Mouse (Mus musculus) intestine, embryonic 15.5 days (tissue): ENCODE results near the gene Srgn. TPM values are rescaled to one million over a fixed set of nuclear protein-coding genes. Genes with fewer than 3 reads are reported as not detected.
"Not testable (repeated sequence)": the region's sequence is repeated elsewhere in the genome, so short reads cannot be mapped to it uniquely, and the experiment has no call there.

Experiments
- ATAC-seq: fragments of 200-750 bp; cut with Nextera tagmentation; 2 replicates; pipeline ENCODE4 v1.8.0; 2017; ENCODE audit warnings: moderate TSS enrichment, moderate library complexity
- H3K27ac ChIP-seq: fragments of 300-500 bp; sonication (generic); 2 replicates; pipeline ENCODE4 v1.5.1; 2015; ENCODE audit warnings: mild to moderate bottlenecking, inconsistent platforms
- H3K27me3 ChIP-seq: fragments of 300-500 bp; sonication (generic); replicated peaks from 2 replicates; pipeline ENCODE4 v1.6.1; 2015; ENCODE audit warnings: inconsistent platforms
- H3K36me3 ChIP-seq: fragments of 300-500 bp; sonication (generic); 2 replicates; pipeline ENCODE4 v1.6.1; 2015; ENCODE audit warnings: inconsistent platforms
- H3K4me1 ChIP-seq: fragments of 300-500 bp; sonication (generic); replicated peaks from 2 replicates; pipeline ENCODE4 v1.6.1; 2015; ENCODE audit warnings: inconsistent platforms
- H3K4me2 ChIP-seq: fragments of 300-500 bp; sonication (generic); replicated peaks from 2 replicates; pipeline ENCODE4 v1.6.1; 2015; ENCODE audit warnings: mild to moderate bottlenecking, inconsistent platforms
- H3K4me3 ChIP-seq: fragments of 300-500 bp; sonication (generic); replicated peaks from 2 replicates; pipeline ENCODE4 v1.5.1; 2015; ENCODE audit warnings: inconsistent platforms
- H3K9ac ChIP-seq: fragments of 300-500 bp; sonication (generic); 2 replicates; pipeline ENCODE4 v1.6.1; 2015; ENCODE audit warnings: inconsistent platforms
- H3K9me3 ChIP-seq: fragments of 300-500 bp; sonication (generic); 2 replicates; pipeline ENCODE4 v1.6.1; 2016; ENCODE audit warnings: inconsistent platforms
- WGBS: fragments of 180-500 bp; shearing (Covaris S2); methylation state at CpG from one replicate; pipeline ENCODE4 v1.1.7; 2015; 5-methylcytosine and 5-hydroxymethylcytosine counted together
- polyA plus RNA-seq: library from polyadenylated mRNA; unstranded; fragments of >200 nt; fragmentation: Nextera tagmentation; extraction: Ambion mirVana; gene quantifications from 2 replicates; pipeline ENCODE4 v1.2.1, GENCODE M21; 2015

Gene Srgn
- polyA plus RNA-seq, 1 experiment from 2014 or later, result 15.4 TPM

- Histone ChIP-seq H3K4me3 (no peak overlapping the region), H3K9me3 (no peaks in the 10 kb centered on the region), H3K9ac (no peak overlapping the region), H3K27ac (no peak overlapping the region), H3K4me1 (no peaks in the 10 kb centered on the region), H3K4me2 (no peak overlapping the region), H3K27me3 (no peaks in the 10 kb centered on the region), H3K36me3 (peaks cover 10% of the 10 kb centered on the region)
- no peak for ATAC-seq
Observed at GRCm38 (mm10) chr10:62461321-62461720, 65.9 kb downstream of the Srgn start.

- not testable (repeated sequence) for H3K4me3 ChIP-seq, H3K27me3 ChIP-seq, H3K4me2 ChIP-seq, H3K36me3 ChIP-seq, H3K9me3 ChIP-seq, H3K4me1 ChIP-seq, H3K9ac ChIP-seq, ATAC-seq, H3K27ac ChIP-seq
- 67% methylated on average over 11 of the region's 11 CpGs for WGBS
Observed at GRCm38 (mm10) chr10:62452001-62452400, 75.2 kb downstream of the Srgn start.

- peak overlapping the region; percentile 100; the same call in 1 of the 2 replicates for H3K9ac ChIP-seq
- ATAC-seq, result peak; percentile 44; the same call in 1 of the 2 replicates
- no peaks in the 10 kb centered on the region for H3K9me3 ChIP-seq
- peak overlapping the region; percentile 89 for H3K27ac ChIP-seq
- peaks cover 7% of the 10 kb centered on the region; the same call in 1 of the 2 replicates for H3K4me1 ChIP-seq
- H3K27me3 ChIP-seq, result no peaks in the 10 kb centered on the region
- H3K4me3 ChIP-seq, result peak overlapping the region; percentile 100
- peak overlapping the region; percentile 68 for H3K4me2 ChIP-seq
- WGBS, result 32% methylated on average over 18 of the region's 18 CpGs
- H3K36me3 ChIP-seq, result peaks cover 11% of the 10 kb centered on the region
Observed at GRCm38 (mm10) chr10:62450280-62450640, 77.0 kb downstream of the Srgn start.

GRCm38 (mm10) chr10:62449364-62450279, 77.6 kb downstream of the Srgn start, which contains the start of the genes 4930507D05Rik and Supv3l1:
Gene 4930507D05Rik, plus strand, starts transcription at chr10:62449489.
Gene Supv3l1, minus strand, starts transcription at chr10:62449738.
- Histone ChIP-seq H3K9me3 (no peaks in the 10 kb centered on the region), H3K36me3 (peaks cover 11% of the 10 kb centered on the region), H3K27me3 (no peaks in the 10 kb centered on the region), H3K4me3 (peak within 1 kb of the TSS; percentile 100), H3K9ac (peak within 1 kb of the TSS; percentile 100), H3K27ac (peak within 1 kb of the TSS; percentile 89), H3K4me2 (peak within 1 kb of the TSS; percentile 68), H3K4me1 (peaks cover 7% of the 10 kb centered on the region; the same call in 1 of the 2 replicates)
- WGBS, result under 1% methylated on average over 73 of the region's 73 CpGs
- peak; percentile 93 for ATAC-seq

Other genes with a start within 250 kb of the Srgn start
- 27.0 and 27.1 TPM in 2 replicates for gene Hk1, start 147.5 kb downstream of the Srgn start, polyA plus RNA-seq
- gene Hkdc1, start 105.0 kb downstream of the Srgn start, polyA plus RNA-seq, result 28.5 and 35.1 TPM in 2 replicates
- gene 4930507D05Rik, start 78.0 kb downstream of the Srgn start, polyA plus RNA-seq, result 0.57 and 0.77 TPM in 2 replicates
- 31.2 and 33.3 TPM in 2 replicates for gene Supv3l1, start 77.7 kb downstream of the Srgn start, polyA plus RNA-seq
- 107 and 119 TPM in 2 replicates for gene Vps26a, start 40.6 kb downstream of the Srgn start, polyA plus RNA-seq
- gene Kif1bp, start 51.0 kb upstream of the Srgn start, polyA plus RNA-seq, result 29.7 and 30.2 TPM in 2 replicates
- gene Ddx21, start 74.8 kb upstream of the Srgn start, polyA plus RNA-seq, result 21.6 and 22.1 TPM in 2 replicates
- gene Ddx50, start 123.8 kb upstream of the Srgn start, polyA plus RNA-seq, result 99.8 and 112 TPM in 2 replicates
- gene Stox1, start 198.7 kb upstream of the Srgn start, polyA plus RNA-seq, result 1.0 and 1.1 TPM in 2 replicates